Mouse (Mus musculus): ENCODE results near the gene Rprd1b.

DNA sequence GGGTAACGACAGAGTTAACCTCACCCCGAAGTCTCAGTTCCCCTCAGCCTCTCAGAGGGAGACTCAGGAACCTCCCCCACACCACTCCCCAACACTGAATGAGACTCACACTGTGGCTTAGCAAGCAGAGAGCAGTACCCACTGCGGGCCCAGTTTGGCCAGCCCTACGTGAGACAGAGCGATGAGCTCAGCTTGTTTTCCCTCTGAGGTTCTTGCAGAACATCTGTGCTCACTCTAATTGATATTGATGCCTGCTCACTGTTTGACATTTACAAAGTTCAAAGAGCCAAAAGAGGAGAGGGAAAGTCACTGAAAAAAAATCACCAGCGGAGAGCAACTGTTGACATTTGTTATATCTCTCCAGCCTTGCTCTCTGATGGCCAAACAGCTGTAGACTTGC is 133.5 kb downstream of the Rprd1b start:
- no peak for TF ChIP-seq CTCF (IDR thresholded peaks at IDR 0.05; ENCODE audit: low read depth, low read length)
- no peak for TF ChIP-seq POLR2A (IDR thresholded peaks at IDR 0.05; ENCODE audit: borderline replicate concordance, low read depth, low read length)
